Mouse (Mus musculus) CD8-positive naive resting alpha-beta T cell, adult 2 months (primary cell): ENCODE measurements around the gene Taf9.

ENCODE experiments used
- DNase-seq, 2 experiments: peaks; one replicate each; pipeline ENCODE4 v3.0.0; 2022; ENCODE audit warnings: low read depth in 2 of 2, low spot score in 2 of 2

Taf9 gene

GRCm38 (mm10) chr13:100669291-100670022, 18.1 kb downstream of the Taf9 start, which contains the start of gene Ccdc125:
TSS of gene Ccdc125 (plus strand) at chr13:100669717.
- peak; percentile 36 for DNase-seq

GRCm38 (mm10) chr13:100670181-100670741, 18.9 kb downstream of the Taf9 start:
- peak in 1 of 2 experiments; percentile 11 for DNase-seq

GRCm38 (mm10) chr13:100675936-100676635, 24.7 kb downstream of the Taf9 start:
- DNase-seq, result no peak

- no peak for DNase-seq
Observed at GRCm38 (mm10) chr13:100681615-100682014, 30.2 kb downstream of the Taf9 start.

DNA sequence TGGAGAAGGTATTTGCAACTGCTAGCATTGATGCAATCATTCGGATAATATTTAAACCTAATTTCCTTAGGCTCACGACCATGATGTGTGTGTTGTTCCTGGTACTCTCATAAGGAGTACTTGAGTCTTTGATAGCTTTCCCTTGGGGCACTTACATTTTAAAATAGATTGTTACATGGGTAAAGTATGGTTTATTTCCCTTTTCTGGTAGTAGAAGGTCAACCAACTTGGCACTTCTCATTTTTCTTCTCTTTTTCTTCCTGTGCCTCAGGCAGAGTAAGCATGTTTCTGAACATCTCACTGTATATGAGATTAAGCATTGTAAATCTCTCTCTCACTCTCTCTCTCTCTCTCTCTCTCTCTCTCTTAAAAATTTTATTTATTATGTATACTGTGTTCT, 31.5 kb downstream of the Taf9 start:
- DNase-seq, result no peak

DNA sequence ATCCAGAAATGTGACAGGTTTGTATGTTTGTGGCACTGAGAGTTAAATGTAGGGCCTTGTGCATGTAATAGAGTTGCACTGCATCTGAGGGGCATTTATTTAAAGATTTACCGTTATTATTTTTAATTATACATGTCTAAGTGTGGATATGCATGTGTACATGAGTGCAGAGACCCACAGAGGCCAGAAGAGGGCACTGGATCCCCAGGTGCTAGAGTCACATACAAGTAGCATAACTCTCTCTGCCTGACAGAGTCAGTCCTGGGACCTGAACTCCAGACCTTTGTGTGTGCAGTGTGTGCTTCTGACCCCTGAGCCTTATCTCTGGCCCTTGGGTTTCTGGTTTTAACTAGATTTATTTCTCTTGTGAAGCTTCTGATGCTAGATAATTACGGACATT, 33.0 kb downstream of the Taf9 start:
- DNase-seq, result no peak

DNA sequence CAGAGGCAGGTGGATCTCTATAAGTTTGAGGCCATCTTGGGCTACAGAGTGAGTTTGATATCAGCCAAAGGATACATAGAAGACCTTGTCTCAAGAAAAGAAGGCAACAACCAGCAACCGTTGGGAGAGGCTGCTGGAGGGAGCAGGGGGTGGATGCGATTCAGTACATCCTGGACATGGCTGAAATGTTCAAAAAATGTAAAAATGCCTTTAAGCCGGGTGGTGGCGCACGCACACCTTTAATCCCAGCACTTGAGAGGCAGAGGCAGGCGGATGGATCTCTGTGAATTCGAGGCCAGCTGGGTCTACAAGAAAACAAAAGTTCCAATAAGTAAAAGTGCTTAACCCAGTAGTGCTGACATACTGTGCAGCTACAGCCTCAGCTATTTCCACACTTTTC, 36.1 kb downstream of the Taf9 start:
- DNase-seq, result no peak

DNA sequence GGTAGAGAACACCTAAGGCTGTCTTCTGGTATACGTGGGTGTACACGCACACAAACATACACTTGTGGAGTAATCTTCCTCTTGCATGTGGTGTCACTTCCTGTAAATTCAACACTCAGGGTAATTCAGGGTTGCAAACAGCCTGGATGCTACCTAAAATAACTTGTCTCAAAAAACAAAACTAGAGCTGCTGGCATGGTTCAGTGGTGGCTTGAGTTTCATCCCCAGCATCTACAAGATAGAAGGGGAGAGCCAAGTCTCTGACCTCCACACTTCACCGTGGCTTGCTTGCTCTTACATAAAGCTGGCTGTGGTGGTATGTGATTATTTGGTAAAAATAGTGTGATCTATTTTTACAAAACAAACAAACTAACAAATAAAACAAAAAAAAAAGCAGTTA, 46.2 kb downstream of the Taf9 start:
- DNase-seq, result no peak

DNA sequence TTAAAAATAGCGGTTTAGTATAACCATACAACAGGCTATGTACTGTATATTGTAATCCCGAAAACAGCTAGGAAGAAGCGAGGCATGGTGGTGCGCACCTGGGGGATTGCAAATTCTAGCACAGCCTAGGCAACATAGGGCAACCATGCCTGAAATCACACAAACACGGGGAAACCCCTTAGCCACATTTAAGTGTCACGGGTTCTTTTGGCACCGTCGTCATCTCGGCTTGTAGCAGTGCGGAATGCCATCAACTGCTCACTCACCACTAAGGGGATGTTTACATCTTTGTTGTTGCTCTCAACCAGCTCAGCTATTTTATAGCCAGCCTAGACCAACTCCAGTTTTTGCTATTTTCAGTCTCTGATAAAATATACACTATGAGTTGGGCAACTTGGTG, 47.5 kb downstream of the Taf9 start:
- DNase-seq, result no peak

GRCm38 (mm10) chr13:100703468-100703867, 52.1 kb downstream of the Taf9 start:
- no peak for DNase-seq
